In the genomic region with DNA sequence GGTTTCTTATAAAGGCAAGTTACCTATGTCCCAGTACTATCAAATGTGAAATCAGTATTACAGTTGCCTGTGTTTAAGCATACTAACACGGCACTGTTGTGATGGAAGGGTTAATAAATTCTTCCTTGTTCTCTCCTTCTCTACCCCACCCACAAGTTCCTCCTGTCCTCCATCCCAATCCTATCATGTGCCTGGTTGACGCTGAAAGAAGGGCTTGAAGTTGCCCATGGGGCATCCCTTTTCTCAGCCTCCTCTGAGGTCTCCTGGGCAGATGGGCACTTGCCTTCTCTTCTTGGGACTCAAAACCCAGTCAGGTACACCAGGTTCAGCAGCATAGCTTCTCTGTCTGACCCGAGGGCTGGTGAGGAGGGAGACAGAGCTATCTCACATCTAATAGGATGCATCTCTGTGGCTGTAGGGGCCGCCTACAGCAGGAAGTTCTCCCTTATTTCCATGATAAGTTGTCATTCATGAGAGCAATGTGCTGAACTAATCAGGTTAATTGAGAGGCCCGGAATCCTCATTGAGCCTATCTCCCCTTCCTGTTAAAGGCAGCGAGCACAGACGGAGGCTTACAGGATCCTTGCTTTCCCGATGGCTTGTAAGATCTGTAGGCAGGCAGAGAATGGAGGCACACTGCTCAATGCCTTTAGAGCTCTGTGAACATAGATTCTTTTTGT, we compare ENCODE assay signal across 18 mouse cellular contexts. TPM values are rescaled to one million over a fixed set of nuclear protein-coding genes. Genes with fewer than 3 reads are reported as not detected.
DNase-seq lines count a peak whose midpoint lies in the region; ATAC-seq lines count a peak whose summit lies in the region.
"Had no signal": no experiment of that assay in that cellular context is flagged by ENCODE, and none has a peak within 500 bp of the region (broad histone marks: within the 10 kb centered on the region; RNA-seq: fewer than 3 reads in every experiment).

No protein-coding gene starts in this region.

- no peak overlapping the region for H3K9ac ChIP-seq in neural tube, embryonic 13.5 days
- no peak overlapping the region for H3K9ac ChIP-seq in hindbrain, embryonic 15.5 days
- no peak overlapping the region for H3K9ac ChIP-seq in midbrain, embryonic 14.5 days (replicated peaks; ENCODE audit: low read length)
- H3K9ac ChIP-seq: kidney, embryonic 15.5 days had no signal

- H3K4me1 ChIP-seq in neural tube, embryonic 13.5 days (replicated peaks), result peaks cover 66% of the 10 kb centered on the region
- peaks cover 30% of the 10 kb centered on the region for H3K4me1 ChIP-seq in hindbrain, embryonic 15.5 days (replicated peaks)
- peaks cover 33% of the 10 kb centered on the region for H3K4me1 ChIP-seq in midbrain, embryonic 14.5 days (ENCODE audit: control insufficient read depth, insufficient read depth, low read length)
- H3K4me1 ChIP-seq: kidney, embryonic 15.5 days had no signal

- WGBS in neural tube, embryonic 13.5 days, result 35% methylated on average over 8 of the region's 8 CpGs
- WGBS in hindbrain, embryonic 15.5 days, result 36% methylated on average over 8 of the region's 8 CpGs
- 24% methylated on average over 8 of the region's 8 CpGs for WGBS in midbrain, embryonic 14.5 days

- peak overlapping the region; percentile 77 for H3K27ac ChIP-seq in neural tube, embryonic 13.5 days (replicated peaks)
- H3K27ac ChIP-seq in hindbrain, embryonic 15.5 days (replicated peaks), result no peak overlapping the region
- H3K27ac ChIP-seq in midbrain, embryonic 14.5 days (replicated peaks; ENCODE audit: low read depth, low read length), result peak overlapping the region; percentile 34
- H3K27ac ChIP-seq: kidney, embryonic 15.5 days; stomach, postnatal 0 days had no signal

- H3K36me3 ChIP-seq in neural tube, embryonic 13.5 days, result no peaks in the 10 kb centered on the region
- H3K36me3 ChIP-seq in hindbrain, embryonic 15.5 days, result no peaks in the 10 kb centered on the region
- no peaks in the 10 kb centered on the region for H3K36me3 ChIP-seq in midbrain, embryonic 14.5 days (ENCODE audit: control insufficient read depth, insufficient read depth, low read length)
- H3K36me3 ChIP-seq: kidney, embryonic 15.5 days had no signal

- H3K27me3 ChIP-seq in neural tube, embryonic 13.5 days, result no peaks in the 10 kb centered on the region
- H3K27me3 ChIP-seq in hindbrain, embryonic 15.5 days, result no peaks in the 10 kb centered on the region
- H3K27me3 ChIP-seq in midbrain, embryonic 14.5 days (ENCODE audit: control insufficient read depth, insufficient read depth, low read length), result no peaks in the 10 kb centered on the region
- H3K27me3 ChIP-seq: kidney, embryonic 15.5 days had no signal

- H3K4me2 ChIP-seq in neural tube, embryonic 13.5 days, result 0 out of 2 replicates have a peak overlapping the region, but pooled peaks have one; percentile 1
- H3K4me2 ChIP-seq in hindbrain, embryonic 15.5 days, result no peak overlapping the region
- H3K4me2 ChIP-seq in midbrain, embryonic 14.5 days (ENCODE audit: low read length), result no peak overlapping the region
- H3K4me2 ChIP-seq: heart, embryonic 11.5 days; kidney, embryonic 15.5 days had no signal

- ATAC-seq in neural tube, embryonic 13.5 days (ENCODE audit: low read depth), result no peak
- 0 out of 2 replicates have a peak, but pooled peaks have one; percentile 47 for ATAC-seq in hindbrain, embryonic 15.5 days (ENCODE audit: low FRiP score, low read depth)
- no peak; the same call in 1 of the 2 replicates for ATAC-seq in midbrain, embryonic 14.5 days (ENCODE audit: low FRiP score, low TSS enrichment)

- H3K9me3 ChIP-seq in neural tube, embryonic 13.5 days, result no peaks in the 10 kb centered on the region
- no peaks in the 10 kb centered on the region for H3K9me3 ChIP-seq in hindbrain, embryonic 15.5 days
- no peaks in the 10 kb centered on the region for H3K9me3 ChIP-seq in midbrain, embryonic 14.5 days (ENCODE audit: control insufficient read depth, low read length)
- H3K9me3 ChIP-seq: kidney, embryonic 15.5 days had no signal

- H3K4me3 ChIP-seq in neural tube, embryonic 13.5 days, result no peak overlapping the region
- no peak overlapping the region for H3K4me3 ChIP-seq in hindbrain, embryonic 15.5 days
- no peak overlapping the region for H3K4me3 ChIP-seq in midbrain, embryonic 14.5 days (replicated peaks; ENCODE audit: low read depth, low read length)
- H3K4me3 ChIP-seq: kidney, embryonic 15.5 days had no signal

- DNase-seq in neural tube, embryonic 10.5 days (ENCODE audit: extremely low spot score, low spot score), result no peak
- peak; percentile 51 for DNase-seq in midbrain, embryonic 14.5 days
- no peak for DNase-seq in Muller cell, postnatal 12 days (ENCODE audit: inconsistent ontology term)
- DNase-seq in left cerebral cortex, adult 8-10 months (ENCODE audit: low spot score in 2 of 2), result no peak
- DNase-seq in B cell, adult 2 months, result no peak
- DNase-seq in adrenal gland, postnatal 4 days (ENCODE audit: low spot score in 2 of 2), result no peak
- DNase-seq: cerebellum, adult 11 months; cerebellum, postnatal 36 days; gastrocnemius, postnatal 36 days; heart, postnatal 14 days; lung, adult 18-20 months; right cerebral cortex, postnatal 14 days; thymus, postnatal 25 days had no signal

RNA-seq across cellular contexts. Expression of a gene that starts 37.4 kb away (rescaled TPM):
- polyA plus RNA-seq in neural tube, embryonic 13.5 days (2015; fragmentation: Nextera tagmentation; extraction: Ambion mirVana), result 182 and 184 TPM in 2 replicates
- polyA plus RNA-seq in hindbrain, embryonic 15.5 days (2015; fragmentation: Nextera tagmentation; extraction: Ambion mirVana), result 101 and 139 TPM in 2 replicates
- 98.3 and 112 TPM in 2 replicates for polyA plus RNA-seq in midbrain, embryonic 14.5 days (2014; fragmentation: Nextera tagmentation; extraction: Ambion mirVana)
- 1 to 10 TPM; 4.4 to 5.8 (median 4.9) TPM for total RNA-seq in left cerebral cortex, adult 8-10 months (2022)
- total RNA-seq in adrenal gland, postnatal 4 days (2021), result 10 to 100 TPM; 32.5 to 36.8 TPM
